Mouse (Mus musculus): ENCODE measurements at regions not wholly inside any gene's neighbourhood (a gene's known extent, or its start where the extent isn't known, plus 50 kb on each side); places are given as distances from the start of the nearest gene placed in this dataset.

DNA sequence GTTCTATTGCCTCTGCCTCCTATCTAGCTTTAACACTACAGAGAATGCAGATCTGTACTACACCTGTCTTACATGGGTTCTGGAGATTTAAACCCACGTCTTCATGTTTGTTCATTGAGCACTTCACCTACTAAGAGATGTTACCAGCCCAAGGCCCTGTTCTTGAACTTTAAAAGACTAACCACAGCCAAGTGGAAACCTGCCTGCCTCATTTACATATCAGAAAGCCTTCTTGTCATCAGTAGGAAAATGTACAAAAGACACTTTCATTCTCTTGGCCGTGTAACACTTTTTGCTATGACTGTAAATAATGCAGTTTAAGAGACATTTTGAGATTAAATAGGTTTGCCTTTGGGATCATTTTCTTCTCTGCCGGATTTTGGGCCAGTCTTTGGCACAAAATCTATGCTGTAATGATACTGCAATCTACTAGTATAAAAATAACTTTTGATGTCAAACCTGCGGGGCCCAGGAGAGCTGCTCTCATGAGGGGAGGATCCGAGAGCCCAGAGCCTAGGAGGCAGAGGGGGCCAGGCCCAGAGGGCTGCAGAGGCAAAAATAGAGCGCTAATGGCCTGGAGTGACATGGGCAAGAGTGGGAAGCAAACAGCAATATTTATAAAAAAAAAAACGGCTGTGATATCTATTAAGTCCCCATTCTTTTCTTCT is 318.4 kb upstream of the Myo3a start:
- in situ Hi-C loops (cut with MseI, MboI) = no loop called here

DNA sequence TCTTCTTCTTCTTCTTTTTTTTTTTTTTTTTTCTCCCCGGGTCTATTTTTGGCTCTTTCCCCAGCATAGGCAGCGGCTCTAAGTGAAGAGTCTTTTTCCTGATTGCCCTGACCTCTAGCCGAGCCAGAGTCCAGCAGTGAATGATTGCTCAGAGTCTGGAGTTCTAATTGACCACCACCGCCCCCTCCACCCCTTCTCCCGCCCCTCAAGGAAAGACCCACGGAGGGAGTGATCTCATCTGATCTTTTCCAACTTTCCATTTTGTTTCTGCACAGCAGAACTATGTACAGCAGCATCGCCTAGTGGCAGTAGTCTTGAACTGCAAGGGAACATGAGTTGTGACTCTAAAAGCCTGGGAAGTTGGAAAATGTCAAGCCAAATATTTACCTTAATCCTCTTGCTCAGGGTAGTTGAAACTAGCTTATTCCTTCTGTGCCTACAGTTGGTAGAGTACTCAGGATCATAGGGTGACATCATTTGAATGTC is 317.8 kb upstream of the Myo3a start:
- in situ Hi-C loops (cut with MseI, MboI) = no loop called here

DNA sequence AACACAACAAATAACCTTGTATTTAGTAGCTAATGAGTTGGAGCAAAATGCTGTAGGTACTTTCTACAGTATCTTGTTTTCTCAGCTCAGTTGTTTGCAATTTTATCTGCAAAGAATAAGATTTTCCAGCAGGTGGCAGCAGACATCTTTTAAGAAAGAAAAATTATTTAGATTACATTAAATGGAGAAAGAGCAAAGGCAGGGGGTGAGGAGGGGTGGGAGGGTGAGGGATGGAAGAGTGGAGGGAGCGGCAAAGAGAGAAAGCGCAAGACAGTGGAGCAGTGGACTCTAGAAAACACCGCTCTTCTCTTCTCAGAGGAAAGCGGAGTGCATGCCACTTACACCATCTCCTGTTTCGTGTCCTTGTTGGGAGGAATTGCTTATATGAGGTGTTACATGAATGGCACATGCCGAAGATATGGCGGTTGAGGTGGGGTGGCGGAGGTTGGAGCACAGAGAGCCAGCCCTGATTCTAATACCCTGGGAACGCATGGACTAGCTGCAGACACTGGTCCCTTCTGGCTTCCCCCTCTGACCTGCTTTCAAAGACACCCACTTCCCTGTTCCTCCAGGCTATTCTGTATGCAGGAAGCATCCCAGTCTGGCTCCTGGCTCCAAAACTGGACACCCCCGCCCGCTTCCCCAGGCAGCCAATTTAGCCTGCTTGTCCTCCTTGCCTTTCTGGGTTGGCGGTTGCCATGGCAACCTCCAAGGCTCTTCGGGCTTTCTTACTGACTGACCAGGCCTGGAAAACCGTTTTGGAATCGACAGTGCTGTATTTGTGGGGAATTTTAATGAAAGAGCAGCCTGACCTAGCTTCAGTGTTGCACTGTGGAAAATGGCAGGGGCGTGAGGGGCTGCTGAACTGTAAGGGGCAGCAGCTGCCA is 309.3 kb upstream of the Myo3a start:
- in situ Hi-C loops (cut with MseI, MboI) = loop anchor here (10.0 kb wide), 2 partner anchors 633 to 643 kb away; no protein-coding TSS in a partner anchor

DNA sequence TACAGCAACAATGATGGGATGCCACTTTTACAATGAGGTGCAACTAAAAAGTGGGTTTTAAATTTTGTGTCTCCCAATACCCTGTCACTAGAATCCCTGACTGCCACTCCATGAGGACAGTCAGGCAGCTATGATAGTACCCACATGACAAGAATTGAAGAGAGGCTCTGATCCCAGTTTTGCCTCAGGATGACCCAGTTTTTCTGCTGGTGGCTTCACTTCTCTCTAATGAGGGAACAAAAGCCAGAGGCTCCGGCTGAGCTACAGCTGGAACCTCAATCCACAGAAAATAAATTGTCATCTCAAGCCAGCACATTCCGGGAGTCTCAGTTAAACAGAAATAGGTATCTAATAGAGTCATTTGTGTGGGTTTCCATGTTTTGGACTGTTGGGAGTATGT is 308.2 kb upstream of the Myo3a start:
- in situ Hi-C loops (cut with MseI, MboI) = loop anchor here (10.0 kb wide), 2 partner anchors 634 to 644 kb away; no protein-coding TSS in a partner anchor

DNA sequence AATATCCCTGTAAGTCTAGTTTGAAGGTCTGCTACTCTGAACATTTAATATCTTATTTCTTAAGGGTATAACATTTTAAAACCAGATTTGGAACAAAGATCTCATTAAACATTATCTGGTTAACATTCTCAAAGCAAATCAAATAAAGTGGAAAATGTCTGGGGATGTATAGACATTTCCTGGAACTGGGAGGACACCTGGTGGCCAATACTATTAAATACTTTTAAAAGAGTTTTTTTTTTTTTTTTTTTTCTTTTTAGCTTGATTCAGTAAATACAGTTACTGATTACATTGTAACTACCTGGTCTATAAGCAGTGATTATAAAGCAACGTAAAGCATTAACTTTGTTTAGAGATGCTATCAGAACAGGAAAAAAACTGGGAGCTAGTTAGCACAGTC is 299.6 kb upstream of the Myo3a start:
- in situ Hi-C loops (cut with MseI, MboI) = no loop called here

DNA sequence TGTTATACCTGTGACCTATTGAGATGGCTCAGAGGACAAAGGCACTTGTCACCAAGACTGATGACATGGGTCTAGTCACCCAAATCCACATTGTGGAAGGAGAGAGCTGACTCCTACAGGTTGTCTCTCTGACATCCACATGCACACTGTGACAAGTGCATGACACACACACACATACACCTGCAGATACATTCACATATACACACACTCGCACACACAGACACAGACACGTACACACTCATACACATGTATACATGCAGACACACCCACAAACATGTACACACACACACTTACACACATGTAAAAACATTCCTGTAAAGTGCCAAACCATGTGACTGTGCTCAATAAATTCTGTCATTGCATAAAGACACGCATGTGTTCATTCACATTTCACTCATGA is 287.3 kb upstream of the Myo3a start:
- in situ Hi-C loops (cut with MseI, MboI) = no loop called here

DNA sequence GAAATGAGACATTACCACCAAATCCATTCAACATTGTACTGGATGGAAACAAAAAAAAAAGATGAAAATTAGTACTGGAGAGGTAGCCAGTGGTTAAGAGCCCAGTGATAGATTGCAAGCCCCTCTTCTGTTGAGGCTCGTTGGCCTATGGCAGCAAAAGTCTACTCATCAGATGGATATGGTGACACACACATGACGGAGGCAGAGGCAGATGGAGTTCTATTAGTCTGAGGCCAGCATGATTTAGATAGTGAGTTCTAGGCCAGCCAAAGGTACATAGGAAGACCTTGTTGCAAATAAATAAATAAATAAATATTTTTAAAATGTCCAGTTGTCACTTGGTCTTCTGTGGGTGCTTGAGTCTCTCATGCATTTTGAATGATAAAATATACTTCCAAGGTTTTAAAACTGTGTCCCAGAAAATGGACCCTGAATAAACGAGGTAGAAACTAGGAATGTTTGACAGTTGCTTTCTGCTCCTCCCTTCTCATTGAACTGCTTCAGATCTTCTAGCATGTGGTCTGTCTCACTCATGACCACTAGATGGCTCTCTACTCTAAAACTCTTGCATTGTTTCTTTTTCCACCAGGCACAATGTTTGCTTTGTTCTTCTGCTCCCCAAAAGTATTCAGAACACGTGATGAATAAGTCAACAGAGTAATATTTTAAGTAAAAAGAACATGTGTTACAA is 286.4 kb upstream of the Myo3a start:
- in situ Hi-C loops (cut with MseI, MboI) = no loop called here

DNA sequence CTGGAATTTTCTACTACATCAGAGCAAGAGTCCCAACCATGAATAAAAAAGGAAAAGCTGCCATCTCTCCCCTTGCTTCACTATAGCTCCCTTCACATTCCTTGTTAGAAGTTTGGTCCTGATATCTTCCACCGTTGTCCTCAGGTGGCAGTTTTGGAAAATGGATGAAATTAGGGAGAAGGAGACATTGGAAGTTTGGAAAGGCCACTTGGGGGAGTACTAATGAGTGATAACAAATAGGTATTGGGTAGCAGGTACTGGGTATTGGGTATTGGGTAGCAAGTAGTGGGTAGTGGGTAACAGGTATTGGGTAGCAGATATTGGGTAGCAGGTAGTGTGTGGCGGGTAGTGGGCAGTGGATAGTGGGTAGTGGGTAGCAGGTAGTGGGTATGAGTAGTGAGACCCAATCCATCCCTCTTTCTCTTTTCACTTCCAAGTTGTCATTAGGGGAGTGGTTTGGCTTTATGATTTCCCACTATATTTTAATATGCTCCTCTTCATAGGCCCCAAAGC is 285.8 kb upstream of the Myo3a start:
- in situ Hi-C loops (cut with MseI, MboI) = no loop called here

DNA sequence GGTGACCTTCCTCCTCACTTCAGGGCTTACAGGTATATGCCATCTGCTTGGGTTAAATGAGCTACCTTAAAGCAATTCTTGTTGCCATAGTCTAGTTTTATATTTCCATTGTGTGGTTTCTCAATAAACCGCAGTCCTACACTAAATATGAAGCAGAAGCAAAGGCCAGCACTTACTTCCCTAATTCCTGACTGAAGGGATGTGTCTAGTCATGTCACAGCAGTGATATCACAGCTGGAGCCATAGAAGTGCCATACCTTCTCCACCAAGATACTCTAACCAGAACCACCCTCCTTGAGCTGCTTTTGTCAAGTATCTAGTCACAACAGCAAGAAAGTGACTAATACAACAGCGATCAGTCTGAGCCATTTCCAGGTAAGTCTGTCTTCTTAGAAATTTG is 283.6 kb upstream of the Myo3a start:
- in situ Hi-C loops (cut with MseI, MboI) = no loop called here

DNA sequence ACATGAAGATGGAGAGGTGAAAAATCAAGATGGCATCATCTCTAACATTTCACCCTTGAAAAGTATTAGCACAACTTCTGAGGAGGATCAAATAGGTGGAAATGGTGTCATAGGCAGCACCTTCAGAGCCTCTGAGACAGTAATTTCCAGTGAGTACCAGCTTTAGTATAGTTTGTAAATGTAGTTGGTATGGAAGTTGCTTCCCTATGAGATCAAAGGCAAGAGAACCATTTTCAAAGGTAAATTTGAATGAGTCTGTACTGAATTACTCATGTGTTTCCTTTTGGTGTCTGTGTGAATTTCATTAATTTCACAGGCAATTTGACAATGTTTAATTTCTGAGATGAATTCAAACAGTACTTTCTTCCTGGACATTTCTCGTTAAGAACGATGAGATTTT is 280.8 kb upstream of the Myo3a start:
- in situ Hi-C loops (cut with MseI, MboI) = no loop called here

DNA sequence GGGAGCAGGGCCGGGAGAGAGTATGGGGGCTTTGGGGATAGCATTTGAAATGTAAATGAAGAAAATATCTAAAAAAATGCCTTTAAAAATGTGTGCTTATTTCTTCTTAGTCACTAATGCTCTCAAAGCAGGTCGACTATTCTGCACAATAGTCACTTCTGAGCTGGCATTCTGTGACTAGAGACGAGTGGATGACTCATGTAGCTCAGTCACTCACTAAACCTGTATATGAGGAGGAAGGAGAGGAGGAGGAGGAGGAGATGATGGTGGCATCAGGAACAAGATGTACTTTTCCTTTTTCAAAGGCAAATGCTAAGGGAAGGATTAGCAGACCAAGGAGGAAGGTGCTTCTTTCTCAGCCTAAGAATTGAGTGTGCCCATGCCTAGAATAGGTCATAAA is 276.0 kb upstream of the Myo3a start:
- in situ Hi-C loops (cut with MseI, MboI) = loop anchor here (10.0 to 25.0 kb wide), 2 partner anchors 761 to 774 kb away; no protein-coding TSS in a partner anchor

DNA sequence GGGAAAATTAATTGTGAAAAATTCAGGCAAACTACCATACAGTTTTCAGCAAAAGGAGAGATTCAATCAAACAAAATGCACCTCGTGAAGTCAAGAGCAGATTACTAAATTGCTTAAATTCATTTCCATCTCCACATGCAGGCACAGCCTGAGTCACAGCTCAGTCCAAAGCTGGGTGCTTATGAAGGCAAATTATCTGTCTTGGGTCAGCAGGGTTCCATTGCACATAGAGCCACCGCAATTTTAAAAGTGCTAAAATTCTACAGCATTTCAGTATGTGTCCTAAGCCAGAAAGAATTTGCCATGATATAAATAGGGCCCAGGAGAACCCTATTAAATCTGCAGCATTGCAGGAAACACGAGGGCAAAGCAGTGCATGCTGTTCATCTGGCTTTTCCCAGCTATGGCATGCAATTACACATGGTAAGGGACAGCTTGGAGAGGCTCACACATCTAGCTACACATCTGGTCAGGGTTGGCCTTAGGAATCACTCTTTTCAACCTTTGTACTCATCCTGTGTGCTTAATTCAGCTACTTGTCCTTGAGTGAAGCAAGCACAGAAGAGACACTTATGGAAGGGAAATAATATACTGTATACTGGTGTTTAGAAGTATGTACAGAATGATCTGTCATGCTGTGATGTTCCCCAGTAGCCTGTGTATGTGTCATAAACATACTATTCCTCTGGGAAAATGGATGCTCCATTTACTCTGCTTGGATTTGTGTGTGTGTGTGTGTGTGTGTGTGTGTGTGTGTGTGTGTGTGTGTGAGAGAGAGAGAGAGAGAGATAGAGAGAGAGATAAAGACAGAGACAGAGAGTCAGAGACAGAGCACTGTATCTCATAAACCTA is 271.0 kb upstream of the Myo3a start:
- in situ Hi-C loops (cut with MseI, MboI) = loop anchor here (10.0 to 25.0 kb wide), 2 partner anchors 756 to 768 kb away; no protein-coding TSS in a partner anchor

DNA sequence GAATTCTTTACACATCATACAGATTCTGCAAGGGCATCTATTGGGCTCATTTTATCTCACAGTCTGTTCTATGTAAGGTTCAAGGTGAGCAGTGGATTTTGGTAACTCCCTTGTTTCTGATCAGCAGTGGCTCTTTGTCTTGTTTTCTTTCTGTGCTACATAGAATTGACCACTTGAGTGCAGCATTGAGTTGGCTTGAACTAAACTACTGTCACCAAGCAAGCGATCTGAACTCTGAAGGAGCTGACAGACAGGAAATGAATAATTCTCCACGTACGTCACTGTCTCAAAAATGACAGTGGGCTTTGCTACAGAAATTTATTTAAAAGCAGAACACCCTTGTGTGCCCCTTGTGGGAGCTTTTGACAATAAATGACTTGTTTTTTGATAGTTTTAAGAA is 268.9 kb upstream of the Myo3a start:
- in situ Hi-C loops (cut with MseI, MboI) = loop anchor here (10.0 to 25.0 kb wide), 2 partner anchors 754 to 766 kb away; no protein-coding TSS in a partner anchor

DNA sequence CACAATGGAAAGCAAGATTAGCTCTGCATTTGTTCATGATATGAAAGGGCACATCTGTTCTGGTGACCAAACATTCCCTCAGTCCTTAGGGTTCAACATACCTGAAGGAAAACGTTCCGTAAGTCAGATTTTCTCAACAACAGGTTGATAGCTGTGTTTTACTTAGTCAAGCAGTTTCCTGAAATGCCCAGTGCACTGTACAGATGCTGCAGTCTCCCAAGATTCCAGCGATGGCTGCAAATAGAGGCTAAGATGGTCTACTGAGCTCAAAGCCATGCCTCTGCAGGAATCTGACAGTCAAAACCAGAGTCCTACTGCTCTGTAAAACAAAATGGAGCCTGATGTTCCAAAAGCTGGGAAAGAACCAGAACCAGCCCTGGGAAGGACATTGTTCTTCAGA is 268.5 kb upstream of the Myo3a start:
- in situ Hi-C loops (cut with MseI, MboI) = loop anchor here (10.0 to 25.0 kb wide), 2 partner anchors 753 to 766 kb away; no protein-coding TSS in a partner anchor

DNA sequence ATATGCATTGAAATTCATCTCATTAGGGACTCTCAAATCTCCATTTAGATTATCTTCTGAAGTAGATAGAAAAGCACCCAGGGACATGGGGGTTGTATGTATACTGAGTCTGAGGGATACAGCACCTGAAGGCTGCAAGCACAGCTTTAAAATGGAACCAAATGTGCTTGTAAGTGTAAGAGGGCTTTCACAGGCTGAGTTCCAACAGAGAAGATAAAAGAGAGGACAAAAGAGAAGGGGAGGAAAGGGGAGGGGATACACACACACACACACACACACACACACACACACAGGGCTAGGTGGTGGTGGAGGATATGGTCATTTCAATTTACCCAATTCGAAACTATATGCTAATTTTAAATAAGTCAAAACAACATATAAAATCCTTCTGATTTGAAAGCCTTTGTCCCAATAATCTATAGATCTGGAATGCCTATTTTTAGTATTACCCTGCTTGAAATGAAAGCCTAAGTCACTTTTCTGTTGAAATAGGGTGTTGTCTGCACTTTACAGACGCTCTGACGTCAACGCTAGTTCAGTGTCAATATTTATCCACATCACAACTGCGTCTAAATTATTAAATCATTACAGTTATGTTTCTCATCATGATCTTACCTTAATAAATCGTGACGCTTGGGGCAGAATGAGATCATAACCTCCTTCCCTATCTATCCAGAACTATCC is 263.8 kb upstream of the Myo3a start:
- in situ Hi-C loops (cut with MseI, MboI) = loop anchor here in 1 of 2 experiments (25.0 kb wide), 1 partner anchor 749 kb away; no protein-coding TSS in a partner anchor

DNA sequence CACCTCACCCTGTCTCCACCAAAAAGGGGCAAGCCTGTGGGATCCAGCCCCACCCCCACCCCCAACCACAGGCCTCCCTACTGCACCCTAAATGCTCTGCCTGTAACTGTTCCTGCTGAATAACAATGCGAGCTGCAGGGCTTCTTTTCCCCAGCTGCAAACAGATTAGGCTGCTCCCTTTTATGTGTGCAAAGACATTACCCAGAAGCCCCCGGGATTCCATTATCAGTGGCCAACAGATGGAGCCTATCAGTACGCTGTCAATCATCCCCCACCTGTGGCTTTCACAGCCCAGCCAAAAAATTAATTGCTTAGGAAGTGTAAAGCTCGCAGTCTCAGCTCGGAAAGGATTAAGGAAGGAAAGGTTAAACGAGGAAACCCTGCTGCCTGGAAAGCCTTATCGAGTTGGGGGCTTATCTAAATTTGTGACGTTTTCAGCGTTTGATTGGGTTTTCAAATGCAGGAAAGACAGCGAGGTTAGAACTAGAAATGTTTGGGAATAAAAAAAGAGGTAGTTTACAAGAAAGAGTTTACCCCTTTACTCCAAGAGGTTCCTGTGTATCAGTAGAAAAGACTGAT is 263.2 kb upstream of the Myo3a start:
- in situ Hi-C loops (cut with MseI, MboI) = loop anchor here in 1 of 2 experiments (25.0 kb wide), 1 partner anchor 748 kb away; no protein-coding TSS in a partner anchor

DNA sequence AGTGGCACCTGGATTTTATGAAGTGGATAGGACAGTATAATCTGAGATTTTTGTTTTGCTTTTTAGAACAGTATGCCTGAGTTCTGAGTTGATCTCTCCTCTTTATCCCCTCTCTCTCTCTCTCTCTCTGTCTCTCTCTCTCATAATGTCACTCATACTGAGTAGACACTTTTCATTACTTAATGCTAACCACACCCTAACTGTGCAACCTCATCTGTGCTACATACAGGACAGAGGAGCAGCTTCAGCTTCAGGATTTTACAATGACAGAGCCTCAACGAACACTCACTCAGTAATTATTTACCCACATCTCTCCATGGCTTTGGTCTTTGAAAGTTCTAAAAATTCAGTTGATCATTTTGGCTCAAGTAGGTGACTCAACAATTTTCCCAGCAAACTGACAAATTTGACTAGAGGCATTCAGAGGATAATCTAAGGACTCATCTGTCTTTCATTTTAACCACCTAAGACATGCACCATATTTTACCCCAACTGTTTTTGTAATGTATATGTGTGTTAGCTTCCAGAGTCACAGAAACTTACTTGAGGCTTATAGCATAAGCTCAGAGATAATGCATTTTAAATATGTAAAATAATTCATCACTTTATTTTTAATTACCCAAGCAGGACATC is 256.4 kb upstream of the Myo3a start:
- in situ Hi-C loops (cut with MseI, MboI) = loop anchor here in 1 of 2 experiments (25.0 kb wide), 1 partner anchor 741 kb away; no protein-coding TSS in a partner anchor

DNA sequence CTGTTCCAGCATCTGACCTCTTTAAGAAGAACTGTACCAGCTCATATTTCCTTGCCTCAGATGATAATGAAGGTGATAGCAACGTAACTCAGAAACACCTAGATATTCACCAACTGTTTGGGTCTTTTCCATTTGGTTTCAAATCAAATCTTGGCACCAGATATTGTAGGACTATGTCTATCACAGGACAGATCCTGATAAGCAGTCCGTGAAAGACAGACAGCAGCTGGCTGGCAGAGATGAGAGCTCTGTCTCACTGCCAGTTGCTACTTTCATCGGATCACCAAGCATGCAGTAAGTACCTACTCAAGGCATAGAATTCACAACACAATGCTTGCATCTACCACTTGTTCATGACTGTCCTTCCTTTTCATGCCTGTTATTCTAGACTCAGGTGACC is 252.7 kb upstream of the Myo3a start:
- in situ Hi-C loops (cut with MseI, MboI) = loop anchor here in 1 of 2 experiments (25.0 kb wide), 1 partner anchor 738 kb away; no protein-coding TSS in a partner anchor

DNA sequence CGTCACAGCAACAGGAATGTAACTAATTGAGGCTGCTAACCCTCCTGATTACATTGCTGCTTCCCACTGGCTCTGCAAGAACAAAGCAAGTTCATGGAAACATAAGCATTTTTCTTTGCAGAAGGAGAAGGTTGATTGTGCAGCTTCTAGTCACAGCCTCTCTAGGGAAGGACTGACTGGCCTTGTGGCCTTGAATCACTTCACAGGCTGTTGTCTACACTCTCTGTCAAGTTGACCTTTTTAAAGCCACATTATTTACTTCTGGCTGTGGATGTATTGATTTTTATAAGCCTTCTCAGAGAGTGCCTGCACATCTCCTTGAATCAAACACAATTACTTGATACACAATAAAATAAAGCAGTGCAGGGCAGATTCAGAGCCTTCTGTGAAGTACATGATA is 251.8 kb upstream of the Myo3a start:
- in situ Hi-C loops (cut with MseI, MboI) = no loop called here

Data from mouse trophoblast stem cell (cell line).